Mouse (Mus musculus) hindbrain, embryonic 15.5 days (tissue): Measurements from ENCODE around the gene Hdac11. TPM values are rescaled to one million over a fixed set of nuclear protein-coding genes. Genes with fewer than 3 reads are reported as not detected.

ENCODE experiments used
- ATAC-seq: fragments of 200-750 bp; cut with Nextera tagmentation; 2 replicates; pipeline ENCODE4 v1.8.0; 2017; ENCODE audit warnings: low read depth, moderate number of reproducible peaks, moderate TSS enrichment; ENCODE audit not compliant: low FRiP score
- H3K27ac ChIP-seq: fragments of 300-500 bp; sonication (generic); replicated peaks from 2 replicates; pipeline ENCODE4 v1.5.1; 2015; ENCODE audit warnings: mild to moderate bottlenecking, inconsistent platforms
- H3K27me3 ChIP-seq: fragments of 300-500 bp; sonication (generic); 2 replicates; pipeline ENCODE4 v1.6.1; 2015; ENCODE audit warnings: control low read depth, inconsistent platforms
- H3K36me3 ChIP-seq: fragments of 300-500 bp; sonication (generic); 2 replicates; pipeline ENCODE4 v1.6.1; 2015; ENCODE audit warnings: control low read depth, inconsistent platforms
- H3K4me1 ChIP-seq: fragments of 300-500 bp; sonication (generic); replicated peaks from 2 replicates; pipeline ENCODE4 v1.6.1; 2015; ENCODE audit warnings: control low read depth, inconsistent platforms
- H3K4me2 ChIP-seq: fragments of 300-500 bp; sonication (generic); 2 replicates; pipeline ENCODE4 v1.6.1; 2015; ENCODE audit warnings: moderate library complexity, mild to moderate bottlenecking, inconsistent platforms
- H3K4me3 ChIP-seq: fragments of 300-500 bp; sonication (generic); 2 replicates; pipeline ENCODE4 v1.5.1; 2015; ENCODE audit warnings: mild to moderate bottlenecking, inconsistent platforms
- H3K9ac ChIP-seq: fragments of 300-500 bp; sonication (generic); 2 replicates; pipeline ENCODE4 v1.6.1; 2015; ENCODE audit warnings: inconsistent platforms
- H3K9me3 ChIP-seq: fragments of 300-500 bp; sonication (generic); 2 replicates; pipeline ENCODE4 v1.6.1; 2016; ENCODE audit warnings: control low read depth, inconsistent platforms
- WGBS: fragments of 180-500 bp; shearing (Covaris S2); methylation state at CpG from one replicate; pipeline ENCODE4 v1.1.7; 2015; 5-methylcytosine and 5-hydroxymethylcytosine counted together
- polyA plus RNA-seq: library from polyadenylated mRNA; unstranded; fragments of >200 nt; fragmentation: Nextera tagmentation; extraction: Ambion mirVana; gene quantifications from 2 replicates; pipeline ENCODE4 v1.2.1, GENCODE M21; 2015

Gene Hdac11
- polyA plus RNA-seq, 1 experiment from 2014 or later: 43.4 TPM

DNA sequence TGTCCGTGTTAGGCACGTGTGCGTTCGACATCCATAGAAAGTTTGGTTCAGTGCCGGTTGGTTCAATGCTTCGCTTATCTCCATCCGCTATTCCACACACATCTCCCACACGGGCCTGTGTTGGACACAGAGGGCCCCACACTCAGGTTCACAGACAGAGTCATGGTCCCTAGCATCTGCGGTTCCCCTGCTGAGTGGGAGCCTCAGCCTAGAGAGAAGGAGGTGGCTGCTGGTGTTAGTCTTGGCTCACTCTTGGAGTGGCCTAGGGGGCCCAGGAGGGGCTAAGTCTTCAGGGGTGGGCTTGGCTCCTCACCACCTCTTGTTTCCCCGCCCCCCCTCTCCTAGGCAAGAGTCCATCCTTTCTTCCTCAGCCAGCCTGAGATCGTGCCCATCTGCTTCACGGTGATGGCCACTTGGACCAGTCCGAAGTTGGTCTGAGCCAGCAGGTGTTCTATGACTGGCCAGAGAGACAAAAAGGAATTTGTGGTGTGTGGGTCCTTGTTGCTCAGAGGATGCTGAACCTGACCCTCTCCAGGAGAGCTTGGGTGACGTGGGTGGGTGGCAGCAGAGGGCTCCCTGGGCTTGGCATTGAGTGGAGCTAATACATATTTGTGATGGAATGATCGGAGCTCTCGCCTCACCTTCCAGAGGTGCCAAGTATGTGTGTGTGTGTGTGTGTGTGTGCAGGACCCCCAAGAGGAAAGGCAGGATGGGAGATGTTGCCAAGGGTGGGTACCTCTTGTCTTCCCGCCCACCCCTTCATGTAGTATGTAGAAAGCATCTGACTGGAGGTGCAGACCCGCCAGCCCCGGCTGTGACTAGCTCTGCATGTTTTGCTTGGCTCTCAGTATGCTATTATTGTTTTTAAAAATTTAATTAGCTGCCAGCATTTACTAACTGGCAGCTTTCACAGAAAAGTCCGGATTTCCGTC is 57.1 kb downstream of the Hdac11 start:
- Histone ChIP-seq H3K9ac (0 out of 2 replicates have a peak overlapping the region, but pooled peaks have one; percentile 14), H3K4me2 (peak overlapping the region; percentile 60), H3K27me3 (0 out of 2 replicates have a peak, but pooled peaks cover 10% of the 10 kb centered on the region), H3K36me3 (no peaks in the 10 kb centered on the region), H3K4me3 (peak overlapping the region; percentile 34), H3K27ac (no peak overlapping the region), H3K9me3 (no peaks in the 10 kb centered on the region), H3K4me1 (peaks cover 24% of the 10 kb centered on the region)
- ATAC-seq: no peak
- 53% methylated on average over 21 of the region's 21 CpGs for WGBS

DNA sequence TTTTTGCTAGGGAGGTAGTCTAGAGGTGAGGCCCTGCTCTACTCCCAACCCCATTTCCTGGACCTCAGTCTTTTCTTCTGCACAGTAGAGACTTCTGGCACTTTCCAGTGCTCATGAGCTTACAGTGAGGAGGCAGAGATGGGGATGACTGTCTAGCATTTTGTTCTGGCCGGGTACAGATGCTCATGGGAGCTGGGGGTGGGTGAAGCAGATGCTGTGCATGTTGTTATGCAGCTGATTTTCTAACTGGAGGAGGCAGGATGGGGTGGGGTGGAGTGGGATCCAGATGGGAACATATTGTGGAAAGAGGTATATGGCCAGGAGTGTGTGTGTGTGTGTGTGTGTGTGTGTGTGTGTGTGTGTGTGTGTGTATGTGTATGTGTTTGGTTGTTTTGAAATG is 59.0 kb downstream of the Hdac11 start:
- WGBS: 48% methylated on average over 1 of the region's 1 CpGs
- Histone ChIP-seq H3K4me2 (no peak overlapping the region), H3K9me3 (no peaks in the 10 kb centered on the region), H3K9ac (no peak overlapping the region), H3K36me3 (no peaks in the 10 kb centered on the region), H3K4me3 (no peak overlapping the region), H3K4me1 (peaks cover 29% of the 10 kb centered on the region), H3K27ac (no peak overlapping the region), H3K27me3 (0 out of 2 replicates have a peak, but pooled peaks cover 10% of the 10 kb centered on the region)
- no peak for ATAC-seq

DNA sequence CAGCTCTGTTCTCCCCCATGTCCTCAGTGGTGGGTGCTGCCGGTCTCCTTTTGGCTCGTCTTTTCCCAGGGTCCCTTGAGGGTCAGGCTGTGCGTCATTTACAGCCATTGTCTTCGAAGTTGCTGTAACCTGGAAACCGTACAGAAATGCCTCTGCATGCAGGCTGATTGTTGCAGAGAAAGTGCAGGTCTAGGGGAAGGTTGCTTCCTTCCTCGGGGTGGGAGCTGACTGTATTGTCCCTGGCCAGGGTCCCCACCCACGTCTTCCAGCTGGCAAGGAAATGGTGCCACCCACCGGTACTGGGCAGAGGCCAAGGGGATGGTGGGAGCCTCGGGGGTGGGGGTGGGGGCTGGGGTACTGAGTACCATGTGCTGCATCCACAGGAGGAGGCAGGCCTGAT is 62.0 kb downstream of the Hdac11 start:
- Histone ChIP-seq H3K9me3 (no peaks in the 10 kb centered on the region), H3K27ac (no peak overlapping the region), H3K4me2 (no peak overlapping the region), H3K36me3 (no peaks in the 10 kb centered on the region), H3K4me1 (peaks cover 20% of the 10 kb centered on the region), H3K27me3 (0 out of 2 replicates have a peak, but pooled peaks cover 1% of the 10 kb centered on the region), H3K9ac (no peak overlapping the region), H3K4me3 (no peak overlapping the region)
- WGBS: 27% methylated on average over 9 of the region's 9 CpGs
- peak; percentile 53 for ATAC-seq

DNA sequence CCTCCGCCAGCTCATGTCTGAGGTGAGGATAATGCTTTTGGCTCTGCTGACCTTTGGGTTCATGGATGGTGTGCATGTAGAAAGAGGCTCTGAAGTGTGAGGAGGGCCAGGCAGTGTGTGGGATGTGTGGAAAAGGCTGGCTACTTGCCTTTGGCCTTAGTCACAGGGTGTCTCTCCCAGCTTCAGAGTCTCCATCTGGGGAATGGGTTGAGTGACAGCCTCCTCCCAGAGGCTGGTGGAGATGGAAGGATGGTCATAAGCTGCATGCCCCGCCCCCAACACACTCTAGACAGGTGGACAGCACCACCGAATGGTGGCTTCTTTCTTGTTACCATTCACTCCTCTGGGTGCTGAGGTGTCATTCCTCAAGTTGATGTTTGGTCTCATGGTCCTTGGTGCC is 62.4 kb downstream of the Hdac11 start:
- H3K36me3 ChIP-seq: no peaks in the 10 kb centered on the region
- peak; percentile 36; the same call in 1 of the 2 replicates for ATAC-seq
- no peaks in the 10 kb centered on the region for H3K9me3 ChIP-seq
- WGBS: 82% methylated on average over 3 of the region's 3 CpGs
- H3K4me1 ChIP-seq: peaks cover 16% of the 10 kb centered on the region; the same call in 1 of the 2 replicates
- no peak overlapping the region for H3K27ac ChIP-seq
- H3K27me3 ChIP-seq: no peaks in the 10 kb centered on the region
- no peak overlapping the region for H3K4me3 ChIP-seq
- no peak overlapping the region for H3K9ac ChIP-seq
- no peak overlapping the region for H3K4me2 ChIP-seq

DNA sequence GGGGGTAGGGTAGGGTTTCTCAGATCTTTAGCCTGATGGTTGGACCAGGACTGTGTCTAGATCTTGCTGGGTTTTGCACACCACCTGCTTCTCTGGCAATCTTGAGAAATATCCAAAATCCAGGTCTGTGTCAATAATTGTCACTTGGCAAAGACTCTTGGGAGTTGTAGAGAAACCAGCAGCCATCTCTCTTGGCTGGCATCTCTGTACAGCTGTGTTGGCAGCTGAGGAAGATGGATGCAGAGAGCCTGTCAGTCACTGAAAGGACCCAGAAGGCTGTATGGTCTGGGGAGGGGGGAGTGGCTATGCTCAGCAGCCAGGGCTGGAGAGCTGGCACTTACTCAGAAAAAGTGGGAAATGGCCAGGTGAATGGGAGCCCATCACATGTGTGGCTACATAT is 63.6 kb downstream of the Hdac11 start:
- H3K9me3 ChIP-seq: no peaks in the 10 kb centered on the region
- H3K4me1 ChIP-seq: peaks cover 16% of the 10 kb centered on the region; the same call in 1 of the 2 replicates
- no peak overlapping the region for H3K27ac ChIP-seq
- H3K36me3 ChIP-seq: no peaks in the 10 kb centered on the region
- no peak overlapping the region for H3K4me3 ChIP-seq
- no peak overlapping the region for H3K4me2 ChIP-seq
- no peak for ATAC-seq
- H3K27me3 ChIP-seq: no peaks in the 10 kb centered on the region
- H3K9ac ChIP-seq: no peak overlapping the region

DNA sequence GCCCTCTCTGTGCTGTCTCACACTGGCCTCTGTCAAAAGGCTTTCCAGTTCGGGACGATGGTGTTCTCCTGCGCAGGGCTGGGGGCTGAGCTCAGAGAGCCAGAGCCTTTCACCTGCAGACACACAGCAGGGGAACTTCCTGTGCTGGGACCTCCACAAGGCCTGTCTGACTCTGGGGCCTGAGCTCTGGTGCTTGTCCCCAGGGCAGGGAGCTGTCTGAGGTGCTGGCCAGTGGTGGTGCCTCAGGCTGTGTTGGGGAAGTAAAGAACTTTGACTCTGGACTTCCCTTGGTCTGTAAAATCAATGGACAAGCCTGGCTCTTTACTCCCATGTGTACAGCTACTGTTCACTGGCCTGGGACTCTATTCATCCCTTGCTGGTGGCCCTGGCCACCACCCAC is 64.6 kb downstream of the Hdac11 start:
- WGBS: 24% methylated on average over 3 of the region's 3 CpGs

DNA sequence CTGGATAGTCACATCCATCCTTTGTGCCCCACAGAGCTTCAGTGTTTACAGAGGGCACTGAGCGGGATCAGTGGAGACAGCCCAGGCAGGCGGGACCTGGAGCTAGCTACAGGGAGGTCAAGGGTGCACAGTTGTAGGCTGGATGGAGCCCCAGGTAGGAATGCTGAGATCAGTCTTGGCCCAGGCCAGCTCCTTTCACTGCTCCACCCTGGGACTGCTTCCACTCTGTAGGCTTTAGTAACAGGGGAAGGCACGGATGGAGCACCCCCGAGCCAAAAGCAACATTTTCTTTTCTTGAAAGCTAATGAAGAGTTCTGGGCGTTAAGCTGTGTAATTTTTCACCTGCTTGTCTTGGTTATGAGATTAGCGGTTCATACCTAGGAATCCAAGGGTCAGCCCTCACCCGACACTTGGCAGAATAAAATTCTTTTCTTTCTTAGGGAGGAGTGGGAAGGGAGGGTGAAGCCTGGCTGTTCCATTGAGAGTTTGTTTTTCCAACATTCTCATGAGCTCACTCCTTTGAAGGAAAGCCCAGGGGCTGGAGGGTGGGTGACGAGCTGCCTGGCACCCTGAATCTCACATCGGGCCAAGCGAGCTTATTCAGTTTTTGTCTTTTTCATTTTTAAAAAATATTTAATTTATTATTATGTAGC is 66.4 kb downstream of the Hdac11 start:
- no peak overlapping the region for H3K9ac ChIP-seq
- WGBS: 78% methylated on average over 10 of the region's 10 CpGs
- no peak for ATAC-seq

More for the DNA sequence above, 64.6 kb downstream of the Hdac11 start:
- no peak for ATAC-seq
- H3K27me3 ChIP-seq: no peaks in the 10 kb centered on the region
- no peaks in the 10 kb centered on the region for H3K36me3 ChIP-seq
- H3K27ac ChIP-seq: no peak overlapping the region
- H3K9ac ChIP-seq: no peak overlapping the region
- peaks cover 16% of the 10 kb centered on the region; the same call in 1 of the 2 replicates for H3K4me1 ChIP-seq
- H3K4me3 ChIP-seq: no peak overlapping the region
- no peak overlapping the region for H3K4me2 ChIP-seq
- no peaks in the 10 kb centered on the region for H3K9me3 ChIP-seq

More for the DNA sequence above, 66.4 kb downstream of the Hdac11 start:
- H3K27ac ChIP-seq: no peak overlapping the region
- no peaks in the 10 kb centered on the region for H3K27me3 ChIP-seq
- no peaks in the 10 kb centered on the region for H3K9me3 ChIP-seq
- no peak overlapping the region for H3K4me3 ChIP-seq
- H3K4me1 ChIP-seq: peaks cover 15% of the 10 kb centered on the region; the same call in 1 of the 2 replicates
- no peaks in the 10 kb centered on the region for H3K36me3 ChIP-seq
- no peak overlapping the region for H3K4me2 ChIP-seq

Other genes with a start within 250 kb of the Hdac11 start
- gene Iqsec1, start 168.0 kb upstream of the Hdac11 start, polyA plus RNA-seq: 23.3 and 23.5 TPM in 2 replicates
- 17.0 and 21.2 TPM in 2 replicates for gene Nup210, start 39.8 kb upstream of the Hdac11 start, polyA plus RNA-seq
- 28.7 and 29.0 TPM in 2 replicates for gene Fbln2, start 55.8 kb downstream of the Hdac11 start, polyA plus RNA-seq